Comparison of ENCODE assay signal across 14 mouse cellular contexts in genomic region chr10:34309915-34310685, GRCm38 (mm10).
"Had no signal": no experiment of that assay in that cellular context is flagged by ENCODE, and none has a peak within 500 bp of the region (broad histone marks: within the 10 kb centered on the region; RNA-seq: fewer than 3 reads in every experiment).

No protein-coding gene starts in this region.

- H3K4me2 ChIP-seq: limb, embryonic 13.5 days; liver, embryonic 12.5 days; liver, embryonic 15.5 days; lung, embryonic 14.5 days; midbrain, embryonic 13.5 days had no signal

- H3K27ac ChIP-seq: limb, embryonic 10.5 days; limb, embryonic 13.5 days; liver, embryonic 12.5 days; liver, embryonic 15.5 days; macrophage; midbrain, embryonic 13.5 days had no signal

- ATAC-seq: liver, embryonic 12.5 days; midbrain, embryonic 13.5 days had no signal

- H3K27me3 ChIP-seq: limb, embryonic 13.5 days; liver, embryonic 12.5 days; liver, embryonic 15.5 days; midbrain, embryonic 13.5 days had no signal

- H3K9me3 ChIP-seq: limb, embryonic 10.5 days; limb, embryonic 13.5 days; liver, embryonic 12.5 days; liver, embryonic 15.5 days; midbrain, embryonic 13.5 days had no signal

- DNase-seq: kidney, adult 18-20 months; kidney, adult 9 months; kidney, postnatal 14 days; kidney, postnatal 4 days; liver; lung, embryonic 14.5 days; thymus, adult 18-20 months; thymus, postnatal 36 days had no signal

- H3K4me1 ChIP-seq: limb, embryonic 13.5 days; liver, embryonic 12.5 days; liver, embryonic 15.5 days had no signal

- H3K4me3 ChIP-seq: limb, embryonic 10.5 days; limb, embryonic 13.5 days; liver, embryonic 12.5 days; liver, embryonic 15.5 days; midbrain, embryonic 13.5 days had no signal

- H3K9ac ChIP-seq: limb, embryonic 13.5 days; liver, embryonic 12.5 days; liver, embryonic 15.5 days; lung, embryonic 14.5 days; midbrain, embryonic 13.5 days had no signal

- H3K36me3 ChIP-seq: limb, embryonic 10.5 days; liver, embryonic 15.5 days; midbrain, embryonic 13.5 days had no signal
